Mouse (Mus musculus) megakaryocyte, embryonic 14.5 days (primary cell): ENCODE results near the gene Zfp280c. TPM values are rescaled to one million over a fixed set of nuclear protein-coding genes. Genes with fewer than 3 reads are reported as not detected.

Source experiments
- H3K27me3 ChIP-seq: replicated peaks from 2 replicates; pipeline ENCODE3; 2012; ENCODE audit warnings: inconsistent platforms
- H3K36me3 ChIP-seq: replicated peaks from 2 replicates; pipeline ENCODE3; 2012; ENCODE audit warnings: low read length, inconsistent platforms, mixed read lengths
- H3K4me1 ChIP-seq: 2 replicates; pipeline ENCODE4 v1.6.1; 2012; ENCODE audit warnings: inconsistent platforms
- H3K4me3 ChIP-seq: replicated peaks from 2 replicates; pipeline ENCODE3; 2012; ENCODE audit warnings: moderate library complexity, mild to moderate bottlenecking, inconsistent platforms
- H3K9me3 ChIP-seq: 2 replicates; pipeline ENCODE4 v1.6.1; 2012; ENCODE audit warnings: inconsistent platforms
- FLI1 ChIP-seq: IDR thresholded peaks from 2 replicates; pipeline ENCODE4 v1.6.1; 2012; ENCODE audit warnings: low read length, inconsistent platforms, mixed read lengths
- GATA1 ChIP-seq: IDR thresholded peaks from 3 replicates; pipeline ENCODE4 v1.6.1; 2012; ENCODE audit warnings: mixed read lengths, low read length, inconsistent platforms, borderline replicate concordance
- polyA plus RNA-seq: library from polyadenylated mRNA; stranded (reverse); fragments of >175 nt; gene quantifications from 2 replicates; pipeline ENCODE4 v1.2.3, GENCODE M21; 2012; ENCODE audit warnings: low replicate concordance; ENCODE audit not compliant: insufficient read depth

The Zfp280c gene
- polyA plus RNA-seq, 1 experiment: 0.08 TPM

- Histone ChIP-seq H3K36me3 (no peaks in the 10 kb centered on the region), H3K4me3 (no peak overlapping the region), H3K9me3 (peaks cover 3% of the 10 kb centered on the region; the same call in 1 of the 2 replicates), H3K27me3 (no peaks in the 10 kb centered on the region), H3K4me1 (peaks cover 3% of the 10 kb centered on the region; the same call in 1 of the 2 replicates)
- TF ChIP-seq FLI1 (no peak), GATA1 (no peak)
Measured at GRCm38 (mm10) chrX:48532175-48532574, 62.1 kb downstream of the Zfp280c start.

DNA sequence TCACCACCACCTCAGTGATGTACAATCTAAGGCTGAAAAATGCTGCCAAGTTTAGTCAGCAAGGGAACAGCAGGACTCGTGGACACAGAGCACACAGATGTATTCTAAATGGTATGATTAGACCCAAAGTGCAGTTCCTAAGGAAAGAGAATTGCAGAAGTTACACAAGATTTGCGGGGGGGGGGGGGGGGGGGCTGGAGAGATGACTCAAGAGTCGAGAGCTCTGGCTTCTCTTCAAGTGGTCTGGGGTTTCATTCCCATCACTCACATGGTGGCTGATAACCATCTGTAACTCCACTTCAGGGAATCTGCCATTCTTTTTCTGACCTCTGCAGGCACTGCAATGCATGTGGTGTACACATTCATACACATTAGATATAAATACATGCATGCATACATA lies 67.9 kb downstream of the Zfp280c start:
- TF ChIP-seq FLI1 (no peak), GATA1 (no peak)
- no peaks in the 10 kb centered on the region for H3K9me3 ChIP-seq

GRCm38 (mm10) chrX:48525866-48526265 lies 68.4 kb downstream of the Zfp280c start:
- Histone ChIP-seq H3K4me1 (peaks cover 22% of the 10 kb centered on the region), H3K4me3 (no peak overlapping the region), H3K27me3 (peaks cover 5% of the 10 kb centered on the region), H3K9me3 (no peaks in the 10 kb centered on the region), H3K36me3 (no peaks in the 10 kb centered on the region)
- TF ChIP-seq GATA1: no peak
- no peak for TF ChIP-seq FLI1

More for the DNA sequence above, 67.9 kb downstream of the Zfp280c start:
- peaks cover 20% of the 10 kb centered on the region for H3K4me1 ChIP-seq
- peaks cover 5% of the 10 kb centered on the region for H3K27me3 ChIP-seq
- no peak overlapping the region for H3K4me3 ChIP-seq
- no peaks in the 10 kb centered on the region for H3K36me3 ChIP-seq

GRCm38 (mm10) chrX:48525332-48525731 lies 69.0 kb downstream of the Zfp280c start:
- Histone ChIP-seq H3K4me1 (peaks cover 25% of the 10 kb centered on the region), H3K4me3 (no peak overlapping the region), H3K27me3 (peaks cover 5% of the 10 kb centered on the region), H3K36me3 (no peaks in the 10 kb centered on the region), H3K9me3 (no peaks in the 10 kb centered on the region)
- TF ChIP-seq GATA1 (no peak), FLI1 (no peak)

- TF ChIP-seq FLI1: no peak
- peaks cover 5% of the 10 kb centered on the region; the same call in 1 of the 2 replicates for H3K9me3 ChIP-seq
- peaks cover 36% of the 10 kb centered on the region for H3K4me1 ChIP-seq
- peaks cover 3% of the 10 kb centered on the region for H3K36me3 ChIP-seq
- no peak overlapping the region for H3K4me3 ChIP-seq
- H3K27me3 ChIP-seq: peaks cover 17% of the 10 kb centered on the region
Measured at GRCm38 (mm10) chrX:48523512-48523911, 70.8 kb downstream of the Zfp280c start.

DNA sequence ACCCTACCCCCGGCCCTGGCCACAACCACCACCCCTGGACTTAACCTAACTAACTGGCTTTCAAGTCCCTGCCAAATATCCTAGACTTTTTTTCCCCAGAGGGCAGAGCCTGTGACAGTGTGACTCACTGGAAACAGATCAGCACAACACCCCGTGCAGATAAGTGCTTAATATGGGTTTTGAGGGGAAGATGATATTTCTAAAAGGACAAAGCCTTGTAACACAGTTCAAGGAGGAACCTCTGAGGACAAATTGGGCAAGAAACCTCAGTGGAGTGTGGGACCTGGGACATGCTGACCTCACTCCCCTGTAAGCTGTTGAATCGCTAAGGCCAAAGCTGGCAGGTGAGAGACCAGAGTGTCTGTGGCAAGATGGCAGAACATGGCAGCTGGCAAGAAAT lies 72.7 kb downstream of the Zfp280c start:
- Histone ChIP-seq H3K27me3 (peaks cover 20% of the 10 kb centered on the region), H3K4me1 (peaks cover 37% of the 10 kb centered on the region), H3K9me3 (peaks cover 22% of the 10 kb centered on the region), H3K36me3 (peaks cover 17% of the 10 kb centered on the region), H3K4me3 (no peak overlapping the region)
- TF ChIP-seq GATA1 (no peak), FLI1 (no peak)

DNA sequence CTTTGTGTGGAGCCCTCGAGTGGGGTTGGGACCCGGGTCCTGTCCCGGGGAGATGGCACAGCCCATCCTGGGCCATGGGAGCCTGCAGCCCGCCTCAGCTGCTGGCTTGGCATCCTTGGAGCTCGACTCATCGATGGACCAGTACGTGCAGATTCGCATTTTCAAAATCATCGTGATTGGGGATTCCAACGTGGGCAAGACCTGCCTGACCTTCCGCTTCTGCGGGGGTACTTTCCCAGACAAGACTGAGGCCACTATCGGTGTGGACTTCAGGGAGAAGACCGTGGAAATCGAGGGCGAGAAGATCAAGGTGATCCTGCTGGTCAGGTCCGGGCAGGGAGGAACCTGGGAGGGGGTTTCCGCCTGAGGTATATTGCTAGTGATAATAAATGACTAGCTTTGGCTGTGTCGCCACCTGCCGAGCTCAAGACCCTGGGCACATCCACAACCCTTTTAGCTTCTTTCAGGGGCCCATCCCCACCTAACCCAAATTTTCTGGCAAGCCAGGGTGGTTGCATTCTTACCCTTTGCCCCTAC lies 74.7 kb downstream of the Zfp280c start:
- Histone ChIP-seq H3K4me3 (peak overlapping the region; percentile 86), H3K9me3 (peaks cover 22% of the 10 kb centered on the region), H3K27me3 (peaks cover 17% of the 10 kb centered on the region), H3K36me3 (peaks cover 17% of the 10 kb centered on the region), H3K4me1 (peaks cover 40% of the 10 kb centered on the region)
- TF ChIP-seq GATA1 (no peak), FLI1 (no peak)

DNA sequence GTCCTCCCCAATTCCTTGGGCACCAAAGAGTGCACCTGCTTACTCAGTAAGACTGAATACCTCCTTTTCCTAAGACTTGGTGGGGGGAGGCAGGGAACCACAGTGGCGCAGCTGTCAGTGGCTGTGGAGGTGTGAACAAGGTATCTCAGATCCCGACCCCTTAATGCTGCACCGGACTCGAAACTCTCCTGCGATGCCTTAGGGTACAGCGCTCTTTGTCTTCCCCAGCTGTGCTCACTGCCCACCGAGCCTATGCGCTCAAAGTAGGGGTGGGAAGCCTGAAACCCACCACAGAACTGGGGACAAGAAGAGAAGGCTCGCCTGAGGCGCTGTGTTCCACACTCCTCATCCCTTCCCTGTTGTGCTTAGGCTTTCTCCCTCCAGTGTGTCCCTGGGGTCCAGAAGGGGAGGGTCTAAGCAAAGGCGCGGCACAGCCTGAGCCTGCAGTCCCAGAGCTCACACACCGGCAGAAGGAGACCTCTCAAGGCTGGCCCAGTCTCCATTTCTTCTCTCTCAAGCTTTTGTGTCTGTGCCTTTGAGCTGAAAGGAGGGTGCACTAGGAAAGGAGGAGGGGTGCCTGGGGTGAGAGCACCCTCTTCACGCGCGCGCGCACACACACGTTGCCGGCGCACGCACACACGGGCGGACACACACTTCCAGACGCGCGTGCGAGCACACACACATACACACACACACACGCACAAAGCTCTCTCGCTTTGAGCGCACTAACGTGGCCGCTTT lies 75.3 kb downstream of the Zfp280c start, which contains the start of gene Rab33a:
Rab33a (plus strand) TSS at position 478 of the 741 bp plus-strand sequence.
- Histone ChIP-seq H3K4me1 (peaks cover 41% of the 10 kb centered on the region), H3K4me3 (peak within 1 kb of the TSS; percentile 86), H3K9me3 (peaks cover 22% of the 10 kb centered on the region), H3K27me3 (peaks cover 17% of the 10 kb centered on the region), H3K36me3 (peaks cover 17% of the 10 kb centered on the region)
- no peak for TF ChIP-seq FLI1
- no peak for TF ChIP-seq GATA1

GRCm38 (mm10) chrX:48518211-48518807 lies 76.0 kb downstream of the Zfp280c start:
- no peak for TF ChIP-seq FLI1
- TF ChIP-seq GATA1: no peak
- no peak overlapping the region for H3K4me3 ChIP-seq

GRCm38 (mm10) chrX:48513824-48514223 lies 80.5 kb downstream of the Zfp280c start:
- Histone ChIP-seq H3K9me3 (peaks cover 20% of the 10 kb centered on the region), H3K36me3 (peaks cover 20% of the 10 kb centered on the region), H3K27me3 (peaks cover 11% of the 10 kb centered on the region), H3K4me1 (peaks cover 15% of the 10 kb centered on the region), H3K4me3 (peak overlapping the region; percentile 93)
- TF ChIP-seq GATA1: no peak
- no peak for TF ChIP-seq FLI1

More at GRCm38 (mm10) chrX:48518211-48518807, 76.0 kb downstream of the Zfp280c start:
- Histone ChIP-seq H3K36me3 (peaks cover 17% of the 10 kb centered on the region), H3K9me3 (peaks cover 22% of the 10 kb centered on the region), H3K27me3 (peaks cover 19% of the 10 kb centered on the region), H3K4me1 (peaks cover 36% of the 10 kb centered on the region)
